Mouse (Mus musculus) intestine, embryonic 15.5 days (tissue): ENCODE measurements around the gene Arhgef9. TPM values are rescaled to one million over a fixed set of nuclear protein-coding genes. Genes with fewer than 3 reads are reported as not detected.
A peak's percentile ranks its signal among the peaks of the same experiment; 100 is the strongest.

Experiments used
- ATAC-seq: fragments of 200-750 bp; cut with Nextera tagmentation; 2 replicates; pipeline ENCODE4 v1.8.0; 2017; ENCODE audit warnings: moderate TSS enrichment, moderate library complexity
- H3K27ac ChIP-seq: fragments of 300-500 bp; sonication (generic); 2 replicates; pipeline ENCODE4 v1.5.1; 2015; ENCODE audit warnings: mild to moderate bottlenecking, inconsistent platforms
- H3K27me3 ChIP-seq: fragments of 300-500 bp; sonication (generic); replicated peaks from 2 replicates; pipeline ENCODE4 v1.6.1; 2015; ENCODE audit warnings: inconsistent platforms
- H3K36me3 ChIP-seq: fragments of 300-500 bp; sonication (generic); 2 replicates; pipeline ENCODE4 v1.6.1; 2015; ENCODE audit warnings: inconsistent platforms
- H3K4me1 ChIP-seq: fragments of 300-500 bp; sonication (generic); replicated peaks from 2 replicates; pipeline ENCODE4 v1.6.1; 2015; ENCODE audit warnings: inconsistent platforms
- H3K4me2 ChIP-seq: fragments of 300-500 bp; sonication (generic); replicated peaks from 2 replicates; pipeline ENCODE4 v1.6.1; 2015; ENCODE audit warnings: mild to moderate bottlenecking, inconsistent platforms
- H3K4me3 ChIP-seq: fragments of 300-500 bp; sonication (generic); replicated peaks from 2 replicates; pipeline ENCODE4 v1.5.1; 2015; ENCODE audit warnings: inconsistent platforms
- H3K9ac ChIP-seq: fragments of 300-500 bp; sonication (generic); 2 replicates; pipeline ENCODE4 v1.6.1; 2015; ENCODE audit warnings: inconsistent platforms
- H3K9me3 ChIP-seq: fragments of 300-500 bp; sonication (generic); 2 replicates; pipeline ENCODE4 v1.6.1; 2016; ENCODE audit warnings: inconsistent platforms
- WGBS: fragments of 180-500 bp; shearing (Covaris S2); methylation state at CpG from one replicate; pipeline ENCODE4 v1.1.7; 2015; 5-methylcytosine and 5-hydroxymethylcytosine counted together
- polyA plus RNA-seq: library from polyadenylated mRNA; unstranded; fragments of >200 nt; fragmentation: Nextera tagmentation; extraction: Ambion mirVana; gene quantifications from 2 replicates; pipeline ENCODE4 v1.2.1, GENCODE M21; 2015

Gene Arhgef9
- polyA plus RNA-seq, 1 experiment from 2014 or later = 10.6 TPM

DNA sequence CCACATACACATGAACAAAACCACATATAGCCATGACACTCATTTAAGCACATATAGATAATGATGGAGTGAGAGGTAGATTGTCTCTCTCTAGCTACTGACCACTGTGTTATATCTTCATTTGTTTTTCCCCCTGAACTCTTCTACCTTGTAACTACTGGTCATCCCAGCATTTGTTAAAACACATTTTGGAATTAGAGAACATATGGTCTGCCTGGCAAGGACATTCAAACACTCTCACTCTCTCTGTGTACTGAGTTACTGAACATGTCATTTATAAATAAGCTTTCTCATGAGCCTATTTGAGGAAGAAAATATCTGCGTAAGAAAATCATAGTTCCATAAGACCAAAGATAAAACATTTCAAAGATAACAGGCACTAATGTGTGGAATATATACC lies 64.9 kb downstream of the Arhgef9 start:
- no peak overlapping the region for H3K4me2 ChIP-seq
- H3K9me3 ChIP-seq = no peaks in the 10 kb centered on the region
- no peaks in the 10 kb centered on the region for H3K27me3 ChIP-seq
- no peak for ATAC-seq
- no peak overlapping the region for H3K9ac ChIP-seq
- no peaks in the 10 kb centered on the region for H3K36me3 ChIP-seq
- WGBS = 97% methylated on average over 1 of the region's 1 CpGs
- H3K4me1 ChIP-seq = no peaks in the 10 kb centered on the region
- no peak overlapping the region for H3K4me3 ChIP-seq
- H3K27ac ChIP-seq = no peak overlapping the region

DNA sequence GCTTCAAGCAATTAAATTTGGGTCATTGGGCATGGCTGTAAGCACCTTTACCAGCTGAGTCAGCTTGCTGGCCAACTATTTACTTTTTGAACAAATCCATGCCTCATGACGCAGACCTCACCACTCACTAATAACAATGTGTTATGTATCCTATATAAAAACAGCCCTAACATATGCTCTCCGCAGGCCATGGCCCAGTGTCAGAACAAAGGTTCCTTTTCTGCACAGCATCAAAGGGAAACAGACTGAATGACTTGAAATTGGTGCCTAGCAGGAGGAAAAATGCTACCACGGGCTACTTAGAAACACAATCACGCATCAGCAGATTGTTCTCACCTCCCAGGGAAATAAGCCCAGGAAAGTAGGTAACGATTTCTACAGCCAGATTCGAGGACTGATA lies 73.2 kb downstream of the Arhgef9 start:
- Histone ChIP-seq H3K4me2 (no peak overlapping the region), H3K27ac (no peak overlapping the region), H3K4me3 (no peak overlapping the region), H3K27me3 (no peaks in the 10 kb centered on the region), H3K36me3 (no peaks in the 10 kb centered on the region), H3K9me3 (no peaks in the 10 kb centered on the region), H3K9ac (no peak overlapping the region), H3K4me1 (no peaks in the 10 kb centered on the region)
- 74% methylated on average over 6 of the region's 6 CpGs for whole genome bisulfite sequencing
- no peak for ATAC-seq

DNA sequence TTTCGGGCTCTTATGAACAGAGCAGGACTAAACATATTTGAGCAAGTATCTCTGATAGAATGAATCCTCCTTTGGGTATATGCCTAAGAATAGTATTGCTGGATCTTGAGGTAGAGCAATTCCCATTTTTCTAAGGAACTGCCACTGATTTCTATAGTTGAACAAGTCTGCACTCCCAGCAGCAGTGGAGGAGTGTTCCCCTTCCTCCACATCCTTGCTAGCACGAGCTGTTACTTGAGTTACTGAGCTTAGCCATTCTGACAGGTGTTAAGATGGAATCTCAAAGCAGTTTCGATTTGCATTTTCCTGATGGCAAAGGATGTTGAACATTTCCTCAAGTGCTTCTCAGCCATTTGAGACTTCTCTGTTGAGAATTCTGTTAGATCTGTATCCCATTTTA lies 92.3 kb downstream of the Arhgef9 start:
- WGBS = 76% methylated on average over 3 of the region's 3 CpGs
- no peak for ATAC-seq
- Histone ChIP-seq H3K27ac (no peak overlapping the region), H3K9ac (no peak overlapping the region), H3K4me1 (no peaks in the 10 kb centered on the region), H3K36me3 (no peaks in the 10 kb centered on the region), H3K4me3 (no peak overlapping the region), H3K27me3 (no peaks in the 10 kb centered on the region), H3K9me3 (no peaks in the 10 kb centered on the region), H3K4me2 (no peak overlapping the region)

DNA sequence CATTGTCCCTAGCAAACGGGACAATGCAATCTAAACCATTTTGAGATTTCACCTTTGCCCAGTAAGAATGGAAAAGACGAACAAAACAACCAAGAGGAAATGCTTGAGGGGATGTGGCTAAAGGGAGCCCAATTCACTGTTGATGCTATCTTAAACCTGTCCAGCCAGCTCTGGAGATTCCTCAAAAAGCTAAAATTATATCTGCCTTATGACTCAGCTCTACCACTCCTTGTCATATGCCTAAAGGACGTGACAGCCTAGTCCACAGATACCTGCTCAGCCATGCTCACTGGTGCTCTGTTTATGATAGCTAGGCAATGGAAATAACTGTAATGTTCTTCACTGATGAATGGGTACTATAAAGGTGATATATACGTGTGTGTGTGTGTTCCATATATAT lies 109.0 kb downstream of the Arhgef9 start:
- Histone ChIP-seq H3K36me3 (no peaks in the 10 kb centered on the region), H3K9me3 (no peaks in the 10 kb centered on the region), H3K4me3 (no peak overlapping the region), H3K9ac (no peak overlapping the region), H3K4me1 (no peaks in the 10 kb centered on the region), H3K27ac (no peak overlapping the region), H3K4me2 (no peak overlapping the region), H3K27me3 (no peaks in the 10 kb centered on the region)
- ATAC-seq = no peak
- 73% methylated on average over 4 of the region's 4 CpGs for WGBS

DNA sequence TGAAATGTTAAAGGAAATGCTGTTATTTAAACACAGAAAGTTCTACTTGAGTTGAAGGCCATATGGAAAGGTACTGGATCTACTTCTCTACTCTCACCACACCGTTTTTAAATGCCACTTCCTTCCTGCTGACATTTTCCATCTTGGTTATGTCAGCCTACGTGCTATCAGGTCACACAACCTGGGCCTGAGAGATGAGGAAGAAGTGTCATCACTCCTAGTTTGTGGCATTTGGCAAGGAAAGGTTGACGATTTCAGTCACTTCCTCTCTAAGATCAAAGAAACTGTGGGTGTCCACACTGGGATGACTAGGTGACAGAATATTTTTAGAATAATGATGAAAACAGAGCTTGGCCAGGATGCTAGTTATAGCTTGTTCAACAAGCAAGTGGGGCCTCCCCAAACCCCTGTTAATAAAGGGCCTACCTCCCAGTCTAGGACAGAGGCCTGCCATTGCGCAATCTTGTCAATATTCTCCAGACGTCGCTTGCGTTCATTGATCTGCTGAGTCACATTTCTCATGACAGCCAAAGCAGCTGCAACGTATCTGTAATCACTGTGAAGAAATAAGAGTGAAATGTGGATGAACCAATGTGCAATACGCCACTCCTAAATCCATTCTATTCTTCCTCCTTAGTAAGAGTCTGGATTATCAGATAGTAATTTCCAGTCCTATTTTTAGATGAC lies 119.5 kb downstream of the Arhgef9 start:
- ATAC-seq = no peak
- Histone ChIP-seq H3K27me3 (no peaks in the 10 kb centered on the region), H3K27ac (no peak overlapping the region), H3K4me3 (no peak overlapping the region), H3K9me3 (no peaks in the 10 kb centered on the region), H3K4me1 (no peaks in the 10 kb centered on the region), H3K36me3 (no peaks in the 10 kb centered on the region), H3K4me2 (no peak overlapping the region), H3K9ac (no peak overlapping the region)
- 84% methylated on average over 9 of the region's 9 CpGs for WGBS

DNA sequence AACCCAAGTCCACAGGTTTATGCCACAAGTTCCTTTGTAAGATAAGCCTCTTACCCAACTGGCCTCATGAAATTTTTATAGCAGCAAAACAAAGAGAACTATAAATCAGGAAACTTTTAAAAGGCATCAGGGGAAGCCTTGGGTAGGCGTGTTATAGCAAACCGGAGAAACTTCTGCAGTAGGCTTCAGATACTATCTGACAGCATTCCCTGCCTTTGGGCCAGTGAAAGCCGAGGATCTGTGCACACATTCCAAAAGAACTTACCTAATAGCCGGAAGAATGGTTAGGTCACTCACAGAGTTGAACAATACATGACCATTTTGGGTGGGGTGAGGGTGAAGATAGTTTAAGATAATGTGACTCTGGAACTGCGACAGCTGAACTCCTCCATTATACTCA lies 168.7 kb downstream of the Arhgef9 start:
- no peaks in the 10 kb centered on the region for H3K27me3 ChIP-seq
- 71% methylated on average over 5 of the region's 5 CpGs for WGBS
- no peaks in the 10 kb centered on the region for H3K4me1 ChIP-seq
- H3K36me3 ChIP-seq = no peaks in the 10 kb centered on the region
- ATAC-seq = no peak
- H3K9ac ChIP-seq = no peak overlapping the region
- H3K9me3 ChIP-seq = no peaks in the 10 kb centered on the region
- H3K4me3 ChIP-seq = no peak overlapping the region
- H3K4me2 ChIP-seq = no peak overlapping the region
- no peak overlapping the region for H3K27ac ChIP-seq

DNA sequence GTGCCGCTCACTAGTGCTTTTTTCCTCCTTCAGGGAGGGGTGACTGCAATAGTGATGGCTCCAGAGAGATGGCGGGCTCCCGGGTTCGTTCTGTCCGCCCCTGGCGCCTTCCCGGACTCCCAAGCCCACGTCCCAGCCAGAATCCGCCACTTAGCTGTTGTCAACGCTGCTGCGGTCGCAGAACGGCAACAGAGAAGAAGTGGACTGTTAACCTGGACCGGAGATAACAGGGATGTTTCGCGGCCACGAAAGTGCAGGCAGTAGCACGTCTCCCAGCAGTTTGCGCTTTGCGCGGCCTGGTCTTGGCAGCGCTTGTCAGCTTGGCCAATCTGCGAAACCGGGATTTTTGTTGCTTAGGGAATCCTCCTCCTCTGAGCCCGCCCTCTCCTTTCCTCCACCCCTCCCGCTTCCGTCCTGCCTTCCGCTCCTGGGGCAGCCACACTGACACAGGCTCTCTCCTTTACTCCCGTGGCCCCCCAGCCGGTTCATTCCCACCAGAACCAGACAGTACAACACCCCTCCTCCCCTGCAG lies 170.2 kb downstream of the Arhgef9 start, which contains the start of gene Spin4:
Gene Spin4, minus strand, starts transcription at position 322 of the 532 bp plus-strand sequence.
- peak within 1 kb of the TSS; percentile 58 for H3K4me2 ChIP-seq
- H3K4me1 ChIP-seq = no peaks in the 10 kb centered on the region
- peak within 1 kb of the TSS; percentile 45 for H3K9ac ChIP-seq
- H3K27ac ChIP-seq = peak within 1 kb of the TSS; percentile 93
- H3K9me3 ChIP-seq = no peaks in the 10 kb centered on the region
- H3K36me3 ChIP-seq = no peaks in the 10 kb centered on the region
- 18% methylated on average over 30 of the region's 30 CpGs for WGBS
- peak within 1 kb of the TSS; percentile 47 for H3K4me3 ChIP-seq
- no peaks in the 10 kb centered on the region for H3K27me3 ChIP-seq
- peak; percentile 95 for ATAC-seq

DNA sequence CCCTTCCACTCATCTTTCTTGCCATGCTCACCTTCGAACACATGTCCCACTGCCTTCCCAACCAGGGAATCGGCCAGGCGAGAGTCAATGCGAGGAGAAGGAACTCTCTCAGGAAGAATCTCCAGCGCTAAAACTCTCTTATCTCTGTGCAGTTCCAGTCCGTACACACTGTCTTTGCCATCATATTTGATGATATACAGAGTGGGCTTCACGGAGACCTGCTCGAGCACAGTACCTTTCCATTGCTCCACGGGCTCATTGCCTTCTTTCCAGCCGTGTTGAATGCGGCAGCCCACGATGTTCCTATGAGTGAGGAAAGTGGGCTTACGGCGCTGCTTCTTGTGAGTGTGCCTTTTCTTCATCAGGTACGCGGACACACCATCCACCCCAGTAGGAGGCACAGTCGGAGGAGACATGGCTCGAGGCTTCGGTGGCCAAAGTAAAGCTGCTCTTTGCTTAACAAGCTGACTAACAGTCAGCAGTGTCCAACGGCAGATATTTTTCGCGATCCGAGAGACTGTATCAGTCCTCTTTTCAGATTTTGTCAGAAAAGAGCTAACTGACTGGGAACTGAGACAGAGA lies 170.8 kb downstream of the Arhgef9 start:
- Histone ChIP-seq H3K4me1 (no peaks in the 10 kb centered on the region), H3K27me3 (no peaks in the 10 kb centered on the region), H3K36me3 (no peaks in the 10 kb centered on the region), H3K4me2 (peak overlapping the region; percentile 58), H3K27ac (peak overlapping the region; percentile 93), H3K4me3 (peak overlapping the region; percentile 47), H3K9ac (peak overlapping the region; percentile 45), H3K9me3 (no peaks in the 10 kb centered on the region)
- ATAC-seq = peak; percentile 69
- WGBS = 20% methylated on average over 23 of the region's 23 CpGs

DNA sequence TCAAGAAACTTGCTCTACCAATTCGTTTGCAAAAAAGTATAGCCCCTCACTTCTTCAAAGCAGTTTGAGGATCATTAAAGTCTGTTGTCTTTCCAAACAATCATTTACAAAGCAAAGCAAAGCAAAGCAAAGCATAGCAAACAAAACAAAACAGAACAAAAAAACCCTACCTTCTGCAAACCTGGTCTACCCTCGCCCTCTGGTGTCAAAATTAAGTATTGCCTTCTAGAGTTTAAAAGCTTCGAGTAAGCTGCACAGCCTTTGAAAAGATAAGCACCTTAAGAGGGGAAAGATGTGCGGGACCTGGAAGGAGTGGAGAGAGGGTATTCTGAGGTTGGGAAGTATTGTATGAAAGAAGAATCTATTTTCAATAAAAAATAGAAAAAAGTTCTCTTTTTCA lies 184.6 kb downstream of the Arhgef9 start:
- 29% methylated on average over 4 of the region's 4 CpGs for WGBS

More for the DNA sequence above, 184.6 kb downstream of the Arhgef9 start:
- H3K4me1 ChIP-seq = no peaks in the 10 kb centered on the region
- H3K27me3 ChIP-seq = 0 out of 2 replicates have a peak, but pooled peaks cover 1% of the 10 kb centered on the region
- no peaks in the 10 kb centered on the region for H3K36me3 ChIP-seq
- no peak overlapping the region for H3K27ac ChIP-seq
- no peak overlapping the region for H3K9ac ChIP-seq
- H3K4me3 ChIP-seq = no peak overlapping the region
- no peaks in the 10 kb centered on the region for H3K9me3 ChIP-seq
- no peak for ATAC-seq
- no peak overlapping the region for H3K4me2 ChIP-seq

Other genes starting within 250 kb of the Arhgef9 start
- 6.1 and 7.9 TPM in 2 replicates for gene Spin4, start 170.2 kb downstream of the Arhgef9 start, polyA plus RNA-seq
- gene Amer1, start 248.0 kb upstream of the Arhgef9 start, polyA plus RNA-seq = 10.2 and 10.7 TPM in 2 replicates